ENCODE assay signal across 14 mouse cellular contexts in the genomic region with DNA sequence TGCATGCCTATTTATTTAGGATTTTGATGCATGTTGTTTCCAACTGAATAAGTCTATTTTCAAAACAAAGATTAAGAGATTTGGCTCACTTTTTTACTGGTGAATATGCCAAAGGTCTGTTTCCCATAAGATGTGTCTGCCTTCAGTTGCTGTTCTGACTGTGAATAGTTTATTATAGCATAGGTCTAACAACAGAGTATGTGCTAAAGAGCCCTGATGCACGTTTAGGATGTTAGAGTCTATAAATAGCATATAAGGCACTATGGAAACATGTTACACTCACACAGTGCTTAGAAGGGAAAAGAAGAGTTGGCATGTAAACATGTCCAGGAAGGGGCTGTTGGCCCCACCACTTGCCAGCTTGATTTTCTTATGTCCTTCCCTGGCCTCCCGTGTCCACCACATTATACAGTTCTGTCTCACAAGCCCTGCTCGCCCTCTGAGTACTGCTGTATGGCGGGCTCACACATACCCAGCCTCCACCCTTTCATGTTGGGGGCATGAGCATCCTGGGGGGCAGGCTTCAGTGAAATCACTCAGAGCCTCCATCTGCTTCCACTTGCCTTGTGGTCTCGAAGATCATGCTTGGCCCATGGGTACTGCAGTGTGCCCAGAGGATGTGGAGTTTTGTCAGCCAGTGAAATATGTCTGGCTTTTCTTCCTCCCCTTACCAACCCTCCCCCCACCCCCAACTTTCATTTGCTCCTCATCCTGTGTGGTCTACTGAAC.
DNase-seq lines count a peak whose midpoint lies in the region; ATAC-seq and TF ChIP-seq lines count a peak whose summit lies in the region.
"Had no signal": no experiment of that assay in that cellular context is flagged by ENCODE, and none has a peak within 500 bp of the region (broad histone marks: within the 10 kb centered on the region; RNA-seq: fewer than 3 reads in every experiment).

No protein-coding gene starts in this region.

- no peak for DNase-seq in forebrain, embryonic 10.5 days (ENCODE audit: extremely low spot score, low spot score)
- no peak for DNase-seq in kidney, postnatal 0 days (ENCODE audit: low spot score)
- no peak for DNase-seq in kidney, adult 9 months
- DNase-seq in spleen, postnatal 14 days (ENCODE audit: low spot score in 2 of 2) = no peak
- no peak for DNase-seq in left cerebral cortex, adult 18-20 months (ENCODE audit: low spot score in 2 of 2)
- DNase-seq: embryo, embryonic 11 days; heart, postnatal 4 days; kidney, postnatal 36 days; right cerebral cortex, postnatal 4 days had no signal

- no peak overlapping the region for H3K9ac ChIP-seq in forebrain, embryonic 15.5 days (replicated peaks)
- H3K9ac ChIP-seq in kidney, postnatal 0 days (ENCODE audit: low read depth, low read length) = no peak overlapping the region
- no peak overlapping the region for H3K9ac ChIP-seq in limb, embryonic 15.5 days
- H3K9ac ChIP-seq: liver, embryonic 14.5 days had no signal

- no peak overlapping the region for H3K4me2 ChIP-seq in forebrain, embryonic 15.5 days (replicated peaks)
- no peak overlapping the region for H3K4me2 ChIP-seq in kidney, postnatal 0 days (ENCODE audit: low read length)
- no peak overlapping the region for H3K4me2 ChIP-seq in limb, embryonic 15.5 days

- peaks cover 5% of the 10 kb centered on the region for H3K4me1 ChIP-seq in forebrain, embryonic 15.5 days
- H3K4me1 ChIP-seq in forebrain, embryonic 10.5 days = peaks cover 7% of the 10 kb centered on the region
- no peaks in the 10 kb centered on the region for H3K4me1 ChIP-seq in kidney, postnatal 0 days (replicated peaks; ENCODE audit: insufficient read depth, low read length)
- peaks cover 13% of the 10 kb centered on the region for H3K4me1 ChIP-seq in limb, embryonic 15.5 days

- no peaks in the 10 kb centered on the region for H3K9me3 ChIP-seq in forebrain, embryonic 15.5 days
- no peaks in the 10 kb centered on the region for H3K9me3 ChIP-seq in forebrain, embryonic 10.5 days
- no peaks in the 10 kb centered on the region for H3K9me3 ChIP-seq in kidney, postnatal 0 days (replicated peaks; ENCODE audit: low read length)
- H3K9me3 ChIP-seq in limb, embryonic 15.5 days = no peaks in the 10 kb centered on the region

- H3K4me3 ChIP-seq in forebrain, embryonic 15.5 days = no peak overlapping the region
- no peak overlapping the region for H3K4me3 ChIP-seq in forebrain, embryonic 10.5 days
- H3K4me3 ChIP-seq in kidney, postnatal 0 days (replicated peaks; ENCODE audit: low read depth, low read length) = no peak overlapping the region
- no peak overlapping the region for H3K4me3 ChIP-seq in limb, embryonic 15.5 days

- no peaks in the 10 kb centered on the region for H3K36me3 ChIP-seq in forebrain, embryonic 15.5 days
- H3K36me3 ChIP-seq in forebrain, embryonic 10.5 days (replicated peaks) = no peaks in the 10 kb centered on the region
- H3K36me3 ChIP-seq in kidney, postnatal 0 days (ENCODE audit: insufficient read depth, low read length) = no peaks in the 10 kb centered on the region
- no peaks in the 10 kb centered on the region for H3K36me3 ChIP-seq in limb, embryonic 15.5 days

- 68% methylated on average over 5 of the region's 5 CpGs for WGBS in forebrain, embryonic 15.5 days
- 83% methylated on average over 5 of the region's 5 CpGs for WGBS in forebrain, embryonic 10.5 days
- WGBS in kidney, postnatal 0 days = 46% methylated on average over 5 of the region's 5 CpGs
- WGBS in limb, embryonic 15.5 days = 40% methylated on average over 5 of the region's 5 CpGs

- no peak for TF ChIP-seq CTCF in kidney, postnatal 0 days (IDR thresholded peaks at IDR 0.05; ENCODE audit: low read depth)

- no peaks in the 10 kb centered on the region for H3K27me3 ChIP-seq in forebrain, embryonic 15.5 days
- no peaks in the 10 kb centered on the region for H3K27me3 ChIP-seq in forebrain, embryonic 10.5 days (ENCODE audit: poor library complexity, severe bottlenecking)
- H3K27me3 ChIP-seq in kidney, postnatal 0 days (ENCODE audit: insufficient read depth, low read length) = no peaks in the 10 kb centered on the region
- no peaks in the 10 kb centered on the region for H3K27me3 ChIP-seq in limb, embryonic 15.5 days

- ATAC-seq in forebrain, embryonic 15.5 days (replicated peaks) = peak; percentile 53; the same call in 1 of the 2 replicates
- ATAC-seq in kidney, postnatal 0 days (replicated peaks; ENCODE audit: low FRiP score, low read depth) = peak; percentile 36; the same call in 1 of the 2 replicates
- peak; percentile 77 for ATAC-seq in common myeloid progenitor, adult 5-6 weeks (replicated peaks; ENCODE audit: low read depth, poor library complexity, severe bottlenecking)
- 0 out of 2 replicates have a peak, but pooled peaks have one; percentile 40 for ATAC-seq in limb, embryonic 15.5 days (ENCODE audit: insufficient number of reproducible peaks, low FRiP score, low TSS enrichment, low read depth)

- no peak overlapping the region for H3K27ac ChIP-seq in forebrain, embryonic 15.5 days (replicated peaks)
- no peak overlapping the region for H3K27ac ChIP-seq in forebrain, embryonic 10.5 days
- no peak overlapping the region for H3K27ac ChIP-seq in kidney, postnatal 0 days
- peak overlapping the region; percentile 68 for H3K27ac ChIP-seq in limb, embryonic 15.5 days
- H3K27ac ChIP-seq: liver, embryonic 14.5 days; macrophage had no signal
